Mouse (Mus musculus): ENCODE measurements around the gene Ano10. TPM values are rescaled to one million over a fixed set of nuclear protein-coding genes. Genes with fewer than 3 reads are reported as not detected.

Ano10 gene
- total and polyA plus RNA-seq, 2 experiments, result 12.2 to 13.5 TPM

DNA sequence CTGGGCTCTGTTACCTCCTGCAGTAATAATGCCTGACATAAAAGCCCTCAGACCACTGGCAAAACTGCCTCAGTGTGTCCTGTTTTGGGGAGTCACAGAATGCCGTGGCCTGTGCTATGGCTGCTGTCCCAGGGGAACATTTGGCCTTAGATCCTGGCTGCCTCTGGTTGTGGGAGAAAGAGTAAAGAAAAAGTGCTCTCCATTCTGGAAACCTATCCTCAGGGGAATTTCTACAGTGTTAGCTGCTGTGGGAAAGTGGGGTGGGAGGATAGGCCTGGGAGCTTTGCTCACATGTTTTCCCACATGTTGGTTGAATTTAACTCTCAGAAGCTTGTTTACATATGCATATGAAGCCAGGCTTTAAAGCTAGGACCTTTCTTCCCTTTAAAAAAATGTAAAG is 151.0 kb downstream of the Ano10 start:
- Histone ChIP-seq H3K27ac (replicated peaks; ENCODE audit: insufficient read depth, low read depth, low read length) (no peak overlapping the region), H3K27me3 (ENCODE audit: control insufficient read depth, insufficient read depth, low read length) (no peaks in the 10 kb centered on the region), H3K4me3 (ENCODE audit: insufficient read depth, low read depth, low read length) (no peak overlapping the region), H3K79me2 (ENCODE audit: control insufficient read depth, insufficient read depth, low read length) (peaks cover 54% of the 10 kb centered on the region), H3K36me3 (ENCODE audit: control insufficient read depth, insufficient read depth, low read length) (peaks cover 50% of the 10 kb centered on the region), H3K9ac (ENCODE audit: low read depth, low read length) (no peak overlapping the region), H3K4me1 (ENCODE audit: control insufficient read depth, insufficient read depth, low read length) (peaks cover 33% of the 10 kb centered on the region)
- no peak for DNase-seq (ENCODE audit: extremely low read depth, low read depth, low spot score)
- TF ChIP-seq POLR2A (IDR thresholded peaks at IDR 0.05; ENCODE audit: extremely low read depth, insufficient read depth, low read length) (no peak), CTCF (IDR thresholded peaks at IDR 0.05; ENCODE audit: low read depth, low read length) (no peak)
- 51% methylated on average over 1 of the region's 1 CpGs for WGBS

DNA sequence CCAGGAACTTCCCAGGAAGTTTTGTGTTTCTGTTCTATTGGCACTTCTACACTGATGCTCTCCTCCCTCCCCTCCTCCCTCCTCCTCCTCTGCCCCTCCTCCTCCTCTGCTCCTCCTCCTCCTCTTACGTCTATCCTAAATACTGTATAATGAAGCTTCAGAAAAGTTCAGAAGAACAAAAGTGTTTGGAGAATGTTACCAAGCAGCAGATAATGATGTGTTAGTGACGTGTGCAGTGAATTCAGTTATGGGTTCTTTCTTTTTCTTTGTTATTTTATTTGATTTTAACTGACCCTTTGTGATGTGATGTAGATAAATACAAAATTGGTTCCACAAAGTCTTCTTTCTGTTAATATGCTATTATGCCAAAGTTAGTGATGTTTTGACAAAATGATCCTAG is 155.0 kb downstream of the Ano10 start:
- Histone ChIP-seq H3K4me1 (ENCODE audit: control insufficient read depth, insufficient read depth, low read length) (peaks cover 39% of the 10 kb centered on the region), H3K36me3 (ENCODE audit: control insufficient read depth, insufficient read depth, low read length) (peaks cover 43% of the 10 kb centered on the region), H3K27ac (replicated peaks; ENCODE audit: insufficient read depth, low read depth, low read length) (no peak overlapping the region), H3K27me3 (ENCODE audit: control insufficient read depth, insufficient read depth, low read length) (no peaks in the 10 kb centered on the region), H3K9ac (ENCODE audit: low read depth, low read length) (no peak overlapping the region), H3K79me2 (ENCODE audit: control insufficient read depth, insufficient read depth, low read length) (peaks cover 56% of the 10 kb centered on the region), H3K4me3 (ENCODE audit: insufficient read depth, low read depth, low read length) (no peak overlapping the region)
- TF ChIP-seq POLR2A (IDR thresholded peaks at IDR 0.05; ENCODE audit: extremely low read depth, insufficient read depth, low read length), result no peak
- TF ChIP-seq CTCF (IDR thresholded peaks at IDR 0.05; ENCODE audit: low read depth, low read length), result no peak
- WGBS, result 53% methylated on average over 2 of the region's 2 CpGs
- DNase-seq (ENCODE audit: extremely low read depth, low read depth, low spot score), result no peak

DNA sequence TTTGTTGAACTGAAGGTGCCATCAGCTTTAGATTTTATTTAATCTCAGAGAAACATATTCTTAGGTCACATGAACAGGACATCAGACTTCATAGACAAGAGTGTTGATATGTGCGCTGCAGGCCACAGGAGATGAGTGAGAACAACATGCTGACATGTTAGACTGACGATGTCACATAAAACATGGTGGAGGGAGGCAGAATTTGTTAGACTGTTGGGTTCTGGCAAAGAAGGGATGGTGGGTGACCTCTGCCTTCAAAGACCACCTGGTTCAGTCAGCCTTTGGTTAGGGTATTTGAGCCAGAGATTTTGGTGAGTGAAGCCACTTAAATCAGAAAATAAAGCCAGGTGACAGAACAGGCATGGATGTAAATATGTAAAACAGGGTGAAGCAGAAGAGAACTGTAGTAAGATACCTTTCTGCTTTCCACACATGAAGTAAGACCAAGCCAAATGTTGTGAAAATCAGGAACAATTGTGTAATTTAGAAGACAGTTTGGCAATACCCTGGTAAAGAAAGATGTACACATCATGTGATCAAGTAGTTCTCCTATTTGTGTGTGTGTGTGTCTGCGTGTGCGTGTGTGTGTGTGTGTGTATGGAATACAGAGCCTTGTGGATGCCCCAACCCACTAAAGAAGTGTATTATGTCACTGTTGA is 155.7 kb downstream of the Ano10 start:
- peaks cover 41% of the 10 kb centered on the region for H3K36me3 ChIP-seq (ENCODE audit: control insufficient read depth, insufficient read depth, low read length)
- no peak overlapping the region for H3K9ac ChIP-seq (ENCODE audit: low read depth, low read length)
- no peak for TF ChIP-seq CTCF (IDR thresholded peaks at IDR 0.05; ENCODE audit: low read depth, low read length)
- no peak for TF ChIP-seq POLR2A (IDR thresholded peaks at IDR 0.05; ENCODE audit: extremely low read depth, insufficient read depth, low read length)
- H3K79me2 ChIP-seq (ENCODE audit: control insufficient read depth, insufficient read depth, low read length), result peaks cover 53% of the 10 kb centered on the region
- H3K27me3 ChIP-seq (ENCODE audit: control insufficient read depth, insufficient read depth, low read length), result no peaks in the 10 kb centered on the region
- DNase-seq (ENCODE audit: extremely low read depth, low read depth, low spot score), result peak; percentile 63
- H3K4me1 ChIP-seq (ENCODE audit: control insufficient read depth, insufficient read depth, low read length), result peaks cover 43% of the 10 kb centered on the region
- 48% methylated on average over 4 of the region's 4 CpGs for WGBS
- H3K4me3 ChIP-seq (ENCODE audit: insufficient read depth, low read depth, low read length), result no peak overlapping the region
- H3K27ac ChIP-seq (replicated peaks; ENCODE audit: insufficient read depth, low read depth, low read length), result peak overlapping the region; percentile 38; the same call in 1 of the 2 replicates

DNA sequence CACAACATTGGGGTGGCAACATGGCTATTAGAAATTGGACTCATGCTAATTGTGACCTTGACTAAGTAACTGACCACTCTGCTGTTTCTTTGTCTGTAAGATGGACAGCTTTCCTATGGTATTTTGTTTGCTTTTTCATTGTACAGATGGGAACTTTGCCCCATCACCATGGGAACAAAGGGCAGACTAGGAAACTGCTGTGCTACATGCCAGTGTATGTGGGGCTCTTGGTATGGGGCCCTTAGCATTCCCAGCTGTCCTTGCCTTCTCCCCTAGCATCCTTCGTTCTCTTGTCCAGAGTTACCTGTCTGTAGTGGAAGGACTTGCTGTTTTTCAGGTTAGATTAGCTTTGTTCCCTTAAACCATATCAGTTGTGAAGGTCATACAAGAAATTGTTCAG is 156.3 kb downstream of the Ano10 start:
- Histone ChIP-seq H3K4me1 (ENCODE audit: control insufficient read depth, insufficient read depth, low read length) (peaks cover 43% of the 10 kb centered on the region), H3K27me3 (ENCODE audit: control insufficient read depth, insufficient read depth, low read length) (no peaks in the 10 kb centered on the region), H3K9ac (ENCODE audit: low read depth, low read length) (no peak overlapping the region), H3K79me2 (ENCODE audit: control insufficient read depth, insufficient read depth, low read length) (peaks cover 50% of the 10 kb centered on the region), H3K36me3 (ENCODE audit: control insufficient read depth, insufficient read depth, low read length) (peaks cover 46% of the 10 kb centered on the region), H3K27ac (replicated peaks; ENCODE audit: insufficient read depth, low read depth, low read length) (no peak overlapping the region; the same call in 1 of the 2 replicates), H3K4me3 (ENCODE audit: insufficient read depth, low read depth, low read length) (no peak overlapping the region)
- WGBS, result 79% methylated on average over 1 of the region's 1 CpGs
- no peak for TF ChIP-seq POLR2A (IDR thresholded peaks at IDR 0.05; ENCODE audit: extremely low read depth, insufficient read depth, low read length)
- TF ChIP-seq CTCF (IDR thresholded peaks at IDR 0.05; ENCODE audit: low read depth, low read length), result no peak
- no peak for DNase-seq (ENCODE audit: extremely low read depth, low read depth, low spot score)

DNA sequence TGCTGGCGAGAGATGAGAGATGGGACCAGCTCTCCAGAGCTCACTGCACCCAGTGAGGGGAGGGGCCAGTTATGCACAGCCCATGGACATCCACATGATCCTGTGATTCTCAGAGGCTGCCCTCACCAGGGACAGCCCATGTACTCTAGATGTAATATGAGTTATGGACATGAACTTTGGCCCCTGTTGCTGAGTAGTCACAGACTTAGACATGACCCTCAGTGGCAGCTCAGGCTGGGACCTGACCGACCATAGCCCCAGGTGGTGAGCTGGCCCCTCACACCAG is 158.4 kb downstream of the Ano10 start:
- peak overlapping the region; percentile 11; the same call in 1 of the 2 replicates for H3K27ac ChIP-seq (replicated peaks; ENCODE audit: insufficient read depth, low read depth, low read length)
- H3K9ac ChIP-seq (ENCODE audit: low read depth, low read length), result no peak overlapping the region
- TF ChIP-seq POLR2A (IDR thresholded peaks at IDR 0.05; ENCODE audit: extremely low read depth, insufficient read depth, low read length), result no peak
- TF ChIP-seq CTCF (IDR thresholded peaks at IDR 0.05; ENCODE audit: low read depth, low read length), result no peak
- DNase-seq (ENCODE audit: extremely low read depth, low read depth, low spot score), result no peak
- H3K4me1 ChIP-seq (ENCODE audit: control insufficient read depth, insufficient read depth, low read length), result peaks cover 49% of the 10 kb centered on the region
- peaks cover 46% of the 10 kb centered on the region for H3K79me2 ChIP-seq (ENCODE audit: control insufficient read depth, insufficient read depth, low read length)
- H3K27me3 ChIP-seq (ENCODE audit: control insufficient read depth, insufficient read depth, low read length), result no peaks in the 10 kb centered on the region
- WGBS, result 61% methylated on average over 2 of the region's 2 CpGs
- no peak overlapping the region for H3K4me3 ChIP-seq (ENCODE audit: insufficient read depth, low read depth, low read length)
- peaks cover 41% of the 10 kb centered on the region for H3K36me3 ChIP-seq (ENCODE audit: control insufficient read depth, insufficient read depth, low read length)

DNA sequence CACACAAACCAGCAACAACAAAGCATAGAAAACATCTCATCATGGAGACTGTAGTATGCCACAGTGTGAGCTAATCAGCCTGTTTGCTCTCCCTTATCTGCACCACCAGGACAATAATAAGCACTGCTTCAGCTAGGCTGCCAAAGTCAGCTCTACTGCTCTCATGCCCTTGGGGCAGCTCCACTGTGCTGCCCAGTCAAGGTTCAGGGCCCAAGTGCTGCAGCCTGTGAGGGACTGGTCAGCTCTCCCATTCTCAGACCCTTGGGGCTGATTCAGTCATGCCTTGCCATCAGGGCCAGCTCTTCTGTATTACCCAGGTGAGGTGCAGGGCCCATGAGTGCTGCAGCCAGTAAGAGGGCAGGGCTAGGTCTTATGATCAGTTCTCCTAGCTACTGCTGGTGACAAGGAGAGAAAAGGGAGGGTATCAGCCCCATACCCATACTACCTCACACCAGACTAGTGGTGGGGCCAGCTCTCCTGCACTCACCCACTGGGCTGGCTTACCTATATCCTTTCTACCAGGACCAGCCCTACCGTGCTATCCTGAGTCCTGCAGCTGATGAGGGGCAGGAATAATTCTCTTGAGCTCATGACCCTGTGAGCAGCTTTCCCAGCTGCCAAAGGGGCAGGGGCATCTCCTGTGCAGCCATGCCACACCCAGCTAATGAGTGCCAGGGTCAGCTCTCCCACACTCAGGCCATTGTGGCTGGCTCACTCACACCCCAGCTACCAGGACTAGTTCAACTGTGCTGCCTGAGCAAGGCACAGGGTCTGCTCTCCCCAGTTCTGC is 158.9 kb downstream of the Ano10 start:
- no peak overlapping the region for H3K9ac ChIP-seq (ENCODE audit: low read depth, low read length)
- peak; percentile 72 for DNase-seq (ENCODE audit: extremely low read depth, low read depth, low spot score)
- H3K36me3 ChIP-seq (ENCODE audit: control insufficient read depth, insufficient read depth, low read length), result peaks cover 39% of the 10 kb centered on the region
- peak overlapping the region; percentile 11; the same call in 1 of the 2 replicates for H3K27ac ChIP-seq (replicated peaks; ENCODE audit: insufficient read depth, low read depth, low read length)
- H3K79me2 ChIP-seq (ENCODE audit: control insufficient read depth, insufficient read depth, low read length), result peaks cover 46% of the 10 kb centered on the region
- WGBS, result 62% methylated on average over 1 of the region's 1 CpGs
- no peak overlapping the region for H3K4me3 ChIP-seq (ENCODE audit: insufficient read depth, low read depth, low read length)
- TF ChIP-seq POLR2A (IDR thresholded peaks at IDR 0.05; ENCODE audit: extremely low read depth, insufficient read depth, low read length) (no peak), CTCF (IDR thresholded peaks at IDR 0.05; ENCODE audit: low read depth, low read length) (no peak)
- no peaks in the 10 kb centered on the region for H3K27me3 ChIP-seq (ENCODE audit: control insufficient read depth, insufficient read depth, low read length)
- peaks cover 54% of the 10 kb centered on the region for H3K4me1 ChIP-seq (ENCODE audit: control insufficient read depth, insufficient read depth, low read length)
